Mouse (Mus musculus) embryonic fibroblast, embryonic 13.5 days (primary cell): ENCODE data around the gene Mms19.

Experiments used
- CTCF ChIP-seq: IDR thresholded peaks from 2 replicates; pipeline ENCODE4 v1.5.1; 2011; ENCODE audit warnings: mild to moderate bottlenecking, control low read depth, low read length, moderate library complexity, borderline replicate concordance; ENCODE audit not compliant: insufficient read depth
- POLR2A ChIP-seq: IDR thresholded peaks from 2 replicates; pipeline ENCODE4 v1.6.1; 2011; ENCODE audit warnings: low read depth, mild to moderate bottlenecking, control low read depth, low read length, moderate library complexity

DNA sequence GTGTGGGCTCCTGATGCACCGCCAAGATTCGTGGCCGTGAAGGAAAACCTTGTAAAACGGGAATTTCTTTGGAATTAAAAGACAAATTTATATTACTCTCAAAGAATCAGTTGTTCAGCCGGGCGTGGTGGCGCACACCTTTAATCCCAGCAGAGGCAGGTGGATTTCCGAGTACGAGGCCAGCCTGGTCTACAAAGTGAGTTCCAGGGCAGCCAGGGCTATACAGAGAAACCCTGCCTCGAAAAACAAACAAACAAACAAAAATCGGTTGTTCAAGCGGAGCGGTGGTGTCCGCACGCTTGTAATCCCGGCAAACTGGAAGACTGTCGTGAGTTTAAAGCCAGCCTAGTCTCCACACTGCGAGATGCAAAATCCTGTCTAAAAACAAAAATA lies 84.6 kb downstream of the Mms19 start:
- no peak for TF ChIP-seq CTCF
- no peak for TF ChIP-seq POLR2A
